Mouse (Mus musculus) thymus, postnatal 0 days (tissue): ENCODE data around the gene Gm20388. TPM values are rescaled to one million over a fixed set of nuclear protein-coding genes. Genes with fewer than 3 reads are reported as not detected.

ENCODE experiments used
- DNase-seq: peaks from one replicate; pipeline ENCODE4 v3.0.0-alpha.2; 2015; ENCODE audit warnings: low spot score
- polyA plus RNA-seq: library from polyadenylated mRNA; unstranded; fragments of >200 nt; fragmentation: Nextera tagmentation; extraction: Ambion mirVana; gene quantifications from 2 replicates; pipeline ENCODE4 v1.2.1, GENCODE M21; 2015

The Gm20388 gene
- polyA plus RNA-seq, 1 experiment from 2014 or later, result not detected

GRCm38 (mm10) chr8:120285033-120285432 is 374.4 kb downstream of the Gm20388 start:
- DNase-seq, result peak; percentile 91

GRCm38 (mm10) chr8:120285878-120286277 is 375.2 kb downstream of the Gm20388 start:
- peak; percentile 39 for DNase-seq

DNA sequence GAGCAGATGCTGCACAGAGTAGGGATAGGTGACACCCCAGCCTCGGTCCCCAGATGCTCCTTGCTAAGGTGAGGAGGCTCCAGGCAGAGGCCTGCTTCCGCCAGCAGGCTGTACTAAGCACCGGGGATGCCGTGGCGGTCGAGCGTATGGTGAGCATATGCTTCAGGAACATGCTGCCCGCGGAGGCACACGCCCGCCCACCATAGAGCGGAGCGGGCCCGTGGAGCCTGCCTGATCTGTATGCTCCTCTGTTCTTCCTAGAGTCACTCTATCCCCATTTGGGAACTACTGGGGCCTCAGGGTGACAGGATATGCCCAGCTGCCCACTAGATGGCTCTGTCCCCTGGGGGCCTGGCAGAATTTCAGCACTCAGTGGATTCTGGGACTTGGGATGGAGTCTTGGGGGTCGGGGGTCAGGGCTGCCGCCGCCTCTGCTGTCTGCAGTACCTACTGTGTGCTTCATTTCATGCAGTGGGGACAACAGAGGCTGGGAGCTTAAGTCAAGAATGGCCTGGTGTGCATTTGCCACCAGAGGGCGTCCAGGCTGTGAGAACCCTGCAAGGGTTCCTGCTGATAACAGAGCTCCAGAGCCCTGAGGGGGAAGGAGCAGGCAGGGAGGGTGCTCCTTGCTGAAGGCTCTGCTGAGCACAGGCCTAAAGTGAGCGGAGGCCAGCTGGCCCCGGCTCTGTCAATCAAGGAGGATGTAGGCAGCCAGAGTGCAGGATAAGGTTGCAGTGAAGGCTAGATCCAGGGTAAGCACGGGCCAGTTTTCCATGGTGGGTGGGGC is 377.7 kb downstream of the Gm20388 start:
- peak; percentile 77 for DNase-seq

GRCm38 (mm10) chr8:120289191-120289590 is 378.6 kb downstream of the Gm20388 start:
- DNase-seq, result no peak

DNA sequence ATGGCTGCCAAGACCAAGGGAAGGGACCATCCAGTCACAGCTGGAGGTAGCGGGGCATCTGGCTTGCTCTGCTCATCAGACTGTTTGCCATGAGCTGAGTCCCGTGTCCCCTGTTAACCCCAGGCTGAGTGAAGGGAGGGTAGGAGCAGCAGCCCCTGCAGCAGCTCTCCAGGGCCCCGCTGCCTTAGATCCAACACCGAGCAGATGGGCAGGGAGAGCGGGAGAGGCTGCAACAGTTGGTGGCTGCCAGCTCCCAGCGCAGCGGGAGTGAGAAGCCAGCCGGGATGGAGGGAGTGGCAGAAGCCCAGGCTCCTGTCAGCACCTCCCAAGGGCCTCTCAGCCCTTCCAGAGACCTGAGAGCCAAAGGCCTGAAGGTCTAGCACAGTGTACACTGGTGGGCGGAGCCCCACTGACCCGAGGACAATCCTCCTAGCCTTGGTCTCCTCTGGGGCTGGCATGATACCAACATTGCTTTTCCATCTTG is 379.1 kb downstream of the Gm20388 start:
- DNase-seq, result no peak

DNA sequence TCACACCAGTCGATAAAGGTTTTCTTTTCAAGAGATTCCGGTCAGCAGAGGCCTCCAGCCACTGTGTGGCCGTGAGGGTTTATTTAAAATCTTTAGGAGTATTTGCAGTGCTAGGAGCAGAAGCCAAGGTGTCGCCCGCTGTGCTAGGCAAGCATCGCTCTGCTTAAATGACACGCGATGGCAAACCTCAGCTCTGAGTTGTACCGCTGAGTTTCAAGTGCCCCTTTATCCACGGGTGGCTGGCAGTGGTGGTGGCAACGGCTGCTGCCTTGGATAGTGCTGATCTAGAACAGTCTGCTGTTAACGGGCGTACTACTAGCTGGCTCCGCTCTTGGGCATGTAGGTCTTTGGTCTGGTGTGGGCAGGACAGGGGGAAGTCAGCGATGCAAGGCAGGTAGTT is 380.0 kb downstream of the Gm20388 start:
- peak; percentile 42 for DNase-seq

GRCm38 (mm10) chr8:120291650-120292049 is 381.0 kb downstream of the Gm20388 start:
- DNase-seq, result no peak

GRCm38 (mm10) chr8:120292316-120293107 is 381.9 kb downstream of the Gm20388 start:
- DNase-seq, result peak; percentile 64

DNA sequence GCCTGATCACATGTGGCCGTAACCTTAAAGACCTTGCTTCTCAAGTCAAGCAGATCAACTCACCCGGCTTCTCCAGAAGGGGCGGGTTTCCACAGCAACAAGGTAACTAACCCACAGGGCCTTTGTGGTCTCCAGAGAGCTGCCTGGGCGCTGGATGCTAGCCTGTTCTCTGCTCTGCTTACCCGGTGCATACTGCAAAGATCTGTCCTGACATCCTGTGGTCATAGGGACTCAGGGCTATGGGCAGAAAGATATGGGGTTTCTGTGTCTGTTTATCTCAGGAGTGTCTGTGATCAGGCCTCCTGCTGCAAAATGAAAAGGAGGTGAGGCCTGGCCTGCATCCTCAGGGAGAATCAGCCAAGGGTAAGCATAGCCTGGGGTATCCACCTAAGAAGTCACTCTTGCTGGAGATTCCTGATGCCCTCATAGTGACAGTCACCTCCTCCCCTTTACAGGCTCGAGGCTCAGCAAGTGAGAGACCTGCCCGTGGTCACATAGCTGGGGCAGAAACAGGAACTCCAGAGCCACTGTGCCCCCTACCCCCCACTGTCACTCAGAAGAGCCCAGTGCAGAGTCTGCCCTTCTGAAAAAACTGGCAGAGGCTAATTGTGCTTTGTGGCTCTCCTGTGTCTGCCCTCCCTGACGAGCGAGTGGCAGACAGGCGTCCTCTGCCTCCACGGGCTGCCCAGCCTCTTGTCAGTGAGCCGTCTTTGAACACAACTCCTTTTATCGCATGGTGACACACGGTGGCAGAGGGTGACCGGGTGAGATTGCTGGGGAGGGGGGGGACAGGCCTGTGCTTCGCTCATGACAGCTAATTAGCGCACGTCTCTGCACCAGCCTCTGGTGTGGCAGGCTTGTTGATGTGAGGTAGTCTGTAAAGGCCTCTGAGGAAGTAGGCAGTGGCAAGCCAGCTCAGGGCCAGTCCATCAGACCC is 383.0 kb downstream of the Gm20388 start:
- DNase-seq, result peak; percentile 61

- no peak for DNase-seq
Measured at GRCm38 (mm10) chr8:120294982-120295870, 384.6 kb downstream of the Gm20388 start.

- DNase-seq, result no peak
Measured at GRCm38 (mm10) chr8:120297000-120297399, 386.4 kb downstream of the Gm20388 start.

DNA sequence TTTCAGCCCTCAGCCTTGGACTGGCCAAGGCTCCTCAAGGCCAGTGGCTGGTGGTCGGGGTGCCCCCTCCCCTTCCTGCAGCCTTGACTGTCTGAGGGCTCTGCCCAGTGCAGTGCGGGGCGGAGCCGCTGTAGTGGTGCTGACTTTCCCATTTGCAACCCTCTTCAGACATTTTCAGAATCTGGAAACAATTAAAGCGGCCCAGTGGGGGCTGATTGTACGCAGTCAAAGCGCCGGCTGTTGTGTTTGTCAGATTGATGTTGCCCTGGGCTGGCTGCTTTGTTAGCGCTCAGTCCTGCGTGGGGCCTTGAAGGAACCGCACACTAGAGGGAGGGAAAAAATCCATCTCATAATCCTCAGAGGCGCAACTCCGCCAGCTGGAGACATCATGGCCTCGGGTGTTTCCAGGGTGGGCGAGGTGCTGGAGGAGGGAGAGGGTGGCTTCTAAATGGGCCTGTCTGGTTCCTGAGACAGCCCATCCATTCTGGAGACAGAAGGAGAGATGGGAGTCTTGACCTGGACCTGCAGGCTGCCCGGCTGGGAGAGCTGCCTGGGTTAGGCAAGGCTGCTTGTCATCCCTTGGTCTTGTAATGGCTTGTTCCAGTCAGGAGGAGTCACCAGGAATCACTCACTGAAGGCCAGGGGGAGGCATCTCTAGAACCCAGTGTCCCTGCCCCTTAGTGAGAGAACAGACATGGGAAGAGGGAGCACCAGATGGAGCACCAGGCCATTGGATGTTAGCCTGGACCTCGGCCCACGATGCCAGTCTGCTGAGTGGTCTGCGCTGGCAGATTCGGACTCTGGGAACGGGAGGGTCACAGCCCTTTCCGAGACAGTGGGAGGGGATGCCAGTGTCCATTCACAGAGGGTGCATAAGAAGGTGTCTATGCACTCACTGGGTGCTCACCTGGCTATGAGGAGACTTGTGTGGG is 388.2 kb downstream of the Gm20388 start:
- DNase-seq, result no peak

DNA sequence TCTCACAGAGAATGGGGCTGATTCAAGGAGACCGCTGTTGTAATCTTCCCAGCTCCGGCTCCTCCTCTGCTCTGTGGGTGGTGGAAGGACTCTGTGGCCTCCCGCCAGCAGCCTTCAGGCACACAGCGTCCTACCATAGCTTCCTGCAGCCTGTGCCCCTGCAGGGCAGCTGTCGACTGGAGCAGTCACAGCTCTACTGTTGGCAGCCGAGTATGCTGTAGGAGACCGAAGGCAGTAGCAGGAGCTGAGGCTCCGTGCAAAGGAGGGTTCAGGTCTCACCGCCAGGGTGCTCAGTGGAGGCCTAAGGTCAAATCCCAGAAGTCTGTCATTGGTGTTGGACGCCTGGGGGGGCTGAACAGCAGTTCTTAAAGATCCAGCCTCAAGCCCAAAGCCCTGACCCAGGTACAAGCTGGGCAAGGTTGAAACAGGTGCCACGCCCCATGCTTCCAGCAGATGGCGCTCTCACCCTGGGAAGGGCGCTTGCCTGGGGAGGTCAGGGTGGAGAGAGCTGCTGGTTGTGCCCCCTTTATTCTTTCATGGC is 390.0 kb downstream of the Gm20388 start:
- DNase-seq, result peak; percentile 82

DNA sequence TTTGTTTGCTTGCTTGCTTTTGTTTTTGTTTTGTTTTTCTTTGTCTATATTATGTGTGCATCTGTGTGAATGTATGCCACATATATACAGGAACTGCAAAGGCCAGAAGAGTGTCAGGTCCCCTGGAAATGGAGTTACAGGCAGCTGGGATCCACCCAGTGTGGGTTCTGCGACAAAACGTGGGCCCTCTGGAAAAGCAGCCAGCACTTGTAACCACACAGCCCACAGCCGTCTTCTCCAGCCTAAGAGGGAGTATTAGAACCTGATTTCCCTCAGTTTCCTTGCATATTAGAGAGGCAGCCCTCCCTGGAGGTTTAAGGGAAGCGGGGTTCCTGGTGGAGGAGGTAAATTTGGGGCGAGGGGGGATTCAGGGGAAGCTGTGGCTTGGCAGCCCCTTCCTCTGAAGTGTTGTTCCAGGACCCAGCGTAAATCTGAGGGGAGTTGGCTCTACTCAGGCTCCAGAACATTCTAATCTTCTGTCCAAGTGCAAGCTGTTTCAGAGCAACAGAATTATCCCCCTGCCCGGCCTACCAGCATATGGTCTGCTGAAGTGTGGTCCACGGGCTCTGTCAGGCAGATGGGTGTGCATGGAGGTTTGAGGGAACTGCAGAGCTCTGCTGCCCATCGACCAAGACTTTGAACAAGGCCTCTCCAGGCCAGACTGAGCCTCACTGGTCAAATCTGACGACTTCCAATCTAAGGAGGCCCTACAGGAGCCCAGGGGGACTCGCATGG is 392.5 kb downstream of the Gm20388 start:
- DNase-seq, result no peak

GRCm38 (mm10) chr8:120304097-120304496 is 393.5 kb downstream of the Gm20388 start:
- no peak for DNase-seq

- DNase-seq, result no peak
Measured at GRCm38 (mm10) chr8:120305800-120306385, 395.3 kb downstream of the Gm20388 start.

- peak; percentile 88 for DNase-seq
Measured at GRCm38 (mm10) chr8:120307103-120307502, 396.5 kb downstream of the Gm20388 start.

- DNase-seq, result peak; percentile 50
Measured at GRCm38 (mm10) chr8:120307528-120307927, 396.9 kb downstream of the Gm20388 start.
